Mouse (Mus musculus) lung, embryonic 14.5 days (tissue): Measurements from ENCODE around the gene Coro2a. TPM values are rescaled to one million over a fixed set of nuclear protein-coding genes. Genes with fewer than 3 reads are reported as not detected.
A peak's percentile ranks its signal among the peaks of the same experiment; 100 is the strongest.

Experiments used
- ATAC-seq: fragments of 200-750 bp; cut with Nextera tagmentation; 2 replicates; pipeline ENCODE4 v1.8.0; 2017; ENCODE audit warnings: mild to moderate bottlenecking, moderate TSS enrichment, moderate library complexity; ENCODE audit not compliant: insufficient read depth
- DNase-seq: peaks from one replicate; pipeline ENCODE4 v3.0.0-alpha.2; 2015
- H3K27ac ChIP-seq: fragments of 300-500 bp; sonication (generic); 2 replicates; pipeline ENCODE4 v1.5.1; 2014; ENCODE audit warnings: low read depth, mild to moderate bottlenecking, moderate library complexity
- H3K27me3 ChIP-seq: fragments of 300-500 bp; sonication (generic); 2 replicates; pipeline ENCODE4 v1.6.1; 2014; ENCODE audit warnings: low read length, control low read depth; ENCODE audit not compliant: insufficient read depth
- H3K36me3 ChIP-seq: fragments of 300-500 bp; sonication (generic); 2 replicates; pipeline ENCODE4 v1.6.1; 2014; ENCODE audit warnings: control low read depth; ENCODE audit not compliant: insufficient read depth
- H3K4me1 ChIP-seq: fragments of 300-500 bp; sonication (generic); 2 replicates; pipeline ENCODE4 v1.6.1; 2014; ENCODE audit warnings: antibody characterized with exemption, control low read depth; ENCODE audit not compliant: insufficient read depth
- H3K4me2 ChIP-seq: fragments of 300-500 bp; sonication (generic); 2 replicates; pipeline ENCODE4 v1.6.1; 2014; ENCODE audit warnings: mild to moderate bottlenecking
- H3K4me3 ChIP-seq: fragments of 300-500 bp; sonication (generic); 2 replicates; pipeline ENCODE4 v1.5.1; 2014; ENCODE audit warnings: low read depth, low read length
- H3K9ac ChIP-seq: fragments of 300-500 bp; sonication (generic); 2 replicates; pipeline ENCODE4 v1.6.1; 2014
- H3K9me3 ChIP-seq: fragments of 300-500 bp; sonication (generic); 2 replicates; pipeline ENCODE4 v1.6.1; 2016; ENCODE audit warnings: low read depth, low read length, control low read depth
- CTCF ChIP-seq: IDR thresholded peaks from 2 replicates; pipeline ENCODE4 v1.5.1; 2016; ENCODE audit warnings: antibody characterized with exemption, low read depth
- WGBS: fragments of 180-500 bp; shearing (Covaris S2); extraction: QIAGEN DNeasy Blood & Tissue Kit; methylation state at CpG from one replicate; pipeline ENCODE4 v1.1.7; 2014; 5-methylcytosine and 5-hydroxymethylcytosine counted together
- polyA plus RNA-seq: library from polyadenylated mRNA; unstranded; fragments of >200 nt; fragmentation: Nextera tagmentation; extraction: Ambion mirVana; gene quantifications from 2 replicates; pipeline ENCODE4 v1.2.1, GENCODE M21; 2014

Gene Coro2a
- polyA plus RNA-seq, 1 experiment from 2014 or later = 3.3 TPM

DNA sequence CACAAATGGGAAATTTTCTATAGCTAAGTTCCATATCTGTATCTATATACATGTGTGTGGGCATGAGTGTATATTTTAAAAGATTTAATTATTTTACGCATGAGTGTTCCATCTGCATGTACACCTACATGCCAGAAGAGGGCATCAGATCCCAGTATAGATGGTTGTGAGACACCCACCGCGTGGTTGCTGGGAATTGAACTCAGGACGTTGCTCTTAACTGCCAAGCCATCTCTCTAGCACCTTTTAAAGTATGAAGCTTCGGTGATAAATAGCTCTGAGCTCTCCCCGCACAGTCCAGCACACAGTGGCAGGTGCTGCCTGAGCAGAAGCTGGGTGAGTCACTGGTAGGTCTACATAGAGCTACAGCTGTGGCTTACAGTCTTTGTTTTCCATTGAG lies 15.4 kb upstream of the Coro2a start:
- H3K4me1 ChIP-seq = no peaks in the 10 kb centered on the region
- no peak overlapping the region for H3K4me2 ChIP-seq
- no peak overlapping the region for H3K27ac ChIP-seq
- 60% methylated on average over 6 of the region's 6 CpGs for WGBS
- no peak overlapping the region for H3K4me3 ChIP-seq
- H3K36me3 ChIP-seq = no peaks in the 10 kb centered on the region
- TF ChIP-seq CTCF = peak; percentile 47
- ATAC-seq (no peak), DNase-seq (peak; percentile 15)
- no peaks in the 10 kb centered on the region for H3K27me3 ChIP-seq
- H3K9ac ChIP-seq = no peak overlapping the region
- no peaks in the 10 kb centered on the region for H3K9me3 ChIP-seq

DNA sequence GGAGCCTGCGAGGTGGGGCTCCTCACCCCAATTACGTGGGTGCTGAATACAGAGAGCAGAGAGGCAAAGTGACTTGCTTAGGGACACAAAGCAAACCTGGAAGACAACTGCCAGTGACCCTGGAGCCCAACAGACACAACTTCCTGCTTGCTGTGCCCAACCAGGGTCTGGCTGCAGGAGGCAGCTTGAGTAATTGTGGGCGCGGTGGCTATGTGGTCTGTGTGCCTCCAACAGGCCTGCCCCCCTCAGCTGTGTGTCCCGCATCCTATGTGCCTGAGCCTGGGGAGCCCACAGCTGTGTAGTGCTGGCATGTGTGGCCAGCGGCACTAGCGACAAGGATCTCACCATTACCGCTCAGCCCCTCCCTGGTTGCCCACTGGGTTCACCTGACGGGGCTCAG lies 12.6 kb upstream of the Coro2a start:
- 66% methylated on average over 9 of the region's 9 CpGs for whole genome bisulfite sequencing
- DNase-seq (no peak), ATAC-seq (no peak)
- H3K4me3 ChIP-seq = no peak overlapping the region
- H3K9ac ChIP-seq = no peak overlapping the region
- no peaks in the 10 kb centered on the region for H3K9me3 ChIP-seq
- no peaks in the 10 kb centered on the region for H3K27me3 ChIP-seq
- TF ChIP-seq CTCF = no peak
- H3K4me2 ChIP-seq = no peak overlapping the region
- no peaks in the 10 kb centered on the region for H3K4me1 ChIP-seq
- no peak overlapping the region for H3K27ac ChIP-seq
- no peaks in the 10 kb centered on the region for H3K36me3 ChIP-seq

DNA sequence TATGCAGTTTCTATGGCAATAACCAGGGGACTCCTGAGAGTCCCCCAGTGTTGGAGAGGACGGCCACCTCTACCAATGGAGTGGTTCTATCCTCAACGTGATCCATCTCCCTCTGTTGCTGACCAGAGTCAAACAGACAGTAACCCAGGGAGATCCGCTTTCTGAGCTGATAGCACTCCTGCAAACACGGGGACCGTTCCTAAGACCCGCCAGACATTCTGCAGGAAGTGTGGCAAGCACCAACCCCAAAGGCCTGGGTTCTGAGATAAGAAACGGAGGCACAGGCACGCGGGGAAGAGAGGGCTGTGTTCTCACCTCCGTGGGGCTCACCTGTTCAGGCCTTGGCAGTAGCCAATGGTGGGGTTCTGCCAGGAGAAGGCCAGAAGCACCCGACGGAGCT lies 11.6 kb upstream of the Coro2a start:
- no peaks in the 10 kb centered on the region for H3K9me3 ChIP-seq
- H3K27ac ChIP-seq = no peak overlapping the region
- no peak overlapping the region for H3K4me2 ChIP-seq
- no peaks in the 10 kb centered on the region for H3K4me1 ChIP-seq
- TF ChIP-seq CTCF = no peak
- no peaks in the 10 kb centered on the region for H3K27me3 ChIP-seq
- ATAC-seq = no peak
- WGBS = 56% methylated on average over 12 of the region's 12 CpGs
- no peak overlapping the region for H3K9ac ChIP-seq
- H3K4me3 ChIP-seq = no peak overlapping the region
- no peak for DNase-seq
- no peaks in the 10 kb centered on the region for H3K36me3 ChIP-seq

DNA sequence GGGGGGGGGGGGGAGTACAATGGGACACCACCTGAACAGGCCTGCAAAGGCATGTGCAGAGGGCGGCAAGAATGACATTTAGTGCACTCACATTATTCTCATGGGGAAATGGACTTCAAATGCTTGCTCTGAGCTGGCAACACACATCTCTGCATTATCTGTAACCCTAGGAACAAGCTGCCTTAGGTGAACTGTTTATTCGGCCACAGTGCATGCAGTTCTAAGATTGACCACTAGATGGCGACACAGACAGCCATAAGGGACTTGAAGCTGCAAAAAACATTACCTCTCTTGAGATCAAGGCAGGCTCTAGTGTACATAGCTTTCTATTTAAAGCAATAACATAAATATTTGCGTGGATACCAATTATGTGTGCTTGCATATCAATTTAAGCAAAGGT lies 9.2 kb upstream of the Coro2a start:
- ATAC-seq = peak; percentile 60; the same call in 1 of the 2 replicates
- peak; percentile 96 for DNase-seq
- H3K4me2 ChIP-seq = no peak overlapping the region

DNA sequence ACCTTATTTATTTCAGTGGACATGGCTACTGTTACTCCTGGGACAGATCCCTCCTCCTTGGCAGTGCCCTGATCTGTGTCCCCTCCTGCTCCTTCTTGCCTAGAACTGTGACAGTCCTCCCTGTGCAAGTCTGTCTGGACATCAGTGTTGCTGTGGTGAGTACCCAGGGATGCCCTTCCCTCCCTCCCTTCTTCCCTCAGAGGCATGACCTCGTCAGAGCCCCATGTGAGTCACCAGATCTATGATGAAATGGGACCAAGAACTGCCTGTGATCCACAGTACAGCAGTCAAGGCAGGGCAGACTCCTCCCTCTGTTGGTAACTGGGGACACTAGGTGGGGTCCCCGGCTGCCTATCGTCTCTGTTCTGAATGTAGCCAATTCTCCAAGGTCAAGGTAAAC lies 5.6 kb upstream of the Coro2a start:
- ATAC-seq (no peak), DNase-seq (no peak)
- Histone ChIP-seq H3K27me3 (peaks cover 7% of the 10 kb centered on the region; the same call in 1 of the 2 replicates), H3K4me2 (no peak overlapping the region), H3K9me3 (no peaks in the 10 kb centered on the region), H3K4me1 (no peaks in the 10 kb centered on the region), H3K9ac (no peak overlapping the region), H3K4me3 (no peak overlapping the region), H3K27ac (no peak overlapping the region), H3K36me3 (no peaks in the 10 kb centered on the region)
- TF ChIP-seq CTCF = no peak
- 78% methylated on average over 3 of the region's 3 CpGs for WGBS

More for the DNA sequence above, 9.2 kb upstream of the Coro2a start:
- H3K4me1 ChIP-seq = no peaks in the 10 kb centered on the region
- no peaks in the 10 kb centered on the region for H3K9me3 ChIP-seq
- H3K36me3 ChIP-seq = no peaks in the 10 kb centered on the region
- no peak overlapping the region for H3K9ac ChIP-seq
- H3K27me3 ChIP-seq = no peaks in the 10 kb centered on the region
- TF ChIP-seq CTCF = peak; percentile 99
- 2% methylated on average over 4 of the region's 4 CpGs for WGBS
- no peak overlapping the region for H3K4me3 ChIP-seq
- H3K27ac ChIP-seq = no peak overlapping the region

DNA sequence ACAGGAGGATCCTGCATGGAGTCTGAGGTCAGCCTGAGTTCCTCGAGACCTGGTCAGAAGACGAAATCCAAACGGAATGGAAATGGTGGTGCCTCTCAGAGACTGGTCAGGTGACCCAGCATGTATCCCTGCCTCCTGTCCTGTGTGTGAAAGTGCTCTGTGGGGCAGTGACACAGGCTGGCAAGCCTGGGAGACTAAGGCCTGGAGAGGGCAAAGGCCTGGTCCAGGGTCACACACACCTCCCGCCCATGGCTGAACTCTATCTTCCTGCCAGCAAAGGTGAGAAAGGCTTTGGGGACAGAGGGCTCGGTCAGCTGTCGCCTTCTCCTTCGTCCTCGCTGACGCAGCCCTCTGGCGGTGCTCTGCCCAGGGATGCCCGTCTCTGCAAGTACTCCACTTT lies 3.4 kb upstream of the Coro2a start:
- H3K27ac ChIP-seq = no peak overlapping the region
- H3K4me1 ChIP-seq = no peaks in the 10 kb centered on the region
- no peak overlapping the region for H3K4me3 ChIP-seq
- 44% methylated on average over 11 of the region's 11 CpGs for WGBS
- ATAC-seq (no peak), DNase-seq (no peak)
- no peak overlapping the region for H3K4me2 ChIP-seq
- no peaks in the 10 kb centered on the region for H3K9me3 ChIP-seq
- H3K9ac ChIP-seq = no peak overlapping the region
- peaks cover 24% of the 10 kb centered on the region for H3K27me3 ChIP-seq
- TF ChIP-seq CTCF = no peak
- H3K36me3 ChIP-seq = no peaks in the 10 kb centered on the region

DNA sequence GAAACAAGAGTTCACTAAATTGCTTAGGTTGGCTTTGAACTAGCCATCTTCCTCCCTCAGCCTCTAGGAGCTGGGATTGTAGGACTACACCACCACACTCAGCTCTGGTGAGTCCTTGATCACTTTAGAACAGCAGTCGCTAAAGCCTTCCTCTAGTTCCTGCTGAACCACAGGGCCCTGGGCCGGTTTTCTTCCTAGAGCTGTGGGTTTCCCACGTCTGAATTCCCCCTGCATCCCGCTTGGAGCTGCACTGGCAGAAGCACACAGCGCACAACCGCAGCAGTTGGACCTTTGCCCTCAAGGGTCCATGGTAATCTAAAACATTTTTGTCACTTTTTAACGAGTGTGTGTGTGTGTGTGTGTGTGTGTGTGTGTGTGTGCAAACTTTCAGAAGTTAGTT lies 702 bp upstream of the Coro2a start:
- no peak for TF ChIP-seq CTCF
- no peak overlapping the region for H3K4me2 ChIP-seq
- no peaks in the 10 kb centered on the region for H3K9me3 ChIP-seq
- no peak overlapping the region for H3K9ac ChIP-seq
- no peak overlapping the region for H3K27ac ChIP-seq
- no peaks in the 10 kb centered on the region for H3K4me1 ChIP-seq
- no peak overlapping the region for H3K4me3 ChIP-seq
- no peaks in the 10 kb centered on the region for H3K36me3 ChIP-seq
- no peak for ATAC-seq
- peaks cover 33% of the 10 kb centered on the region for H3K27me3 ChIP-seq
- WGBS = 51% methylated on average over 7 of the region's 7 CpGs
- no peak for DNase-seq

DNA sequence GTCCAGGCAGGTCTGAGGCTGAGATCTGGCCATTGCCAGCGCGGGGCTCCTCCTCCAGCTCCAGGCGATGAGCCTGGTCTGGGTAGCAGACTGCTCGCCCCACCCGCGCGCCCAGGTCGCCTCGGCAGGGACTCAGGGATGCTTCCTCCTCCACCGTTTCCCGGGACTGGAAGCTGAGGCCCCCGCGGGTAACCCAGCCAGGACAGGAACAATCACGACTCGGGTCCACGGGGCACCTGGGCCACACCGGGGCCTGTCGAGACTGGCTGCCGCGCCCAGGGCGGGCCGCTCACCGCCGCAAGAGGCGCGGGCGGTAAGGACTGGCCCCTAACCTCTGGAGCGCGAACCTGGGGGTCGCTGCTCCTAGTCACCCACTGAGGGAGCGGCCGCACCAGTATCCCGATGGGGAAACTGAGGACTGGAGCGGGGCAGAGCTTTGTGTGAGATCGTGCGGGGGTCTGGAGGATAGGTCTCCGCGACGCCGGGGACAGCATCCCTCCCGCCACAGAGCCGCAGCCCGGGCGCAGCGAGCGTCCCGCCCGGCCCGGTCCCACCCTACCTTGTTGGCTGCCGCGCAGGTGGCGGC lies 651 bp downstream of the Coro2a start:
- Histone ChIP-seq H3K9ac (peak overlapping the region; percentile 52), H3K27ac (no peak overlapping the region), H3K4me2 (peak overlapping the region; percentile 98), H3K4me1 (no peaks in the 10 kb centered on the region), H3K9me3 (no peaks in the 10 kb centered on the region), H3K4me3 (peak overlapping the region; percentile 52), H3K36me3 (no peaks in the 10 kb centered on the region), H3K27me3 (peaks cover 35% of the 10 kb centered on the region)
- no peak for TF ChIP-seq CTCF
- WGBS = under 1% methylated on average over 40 of the region's 52 CpGs
- DNase-seq (peak; percentile 11), ATAC-seq (peak; percentile 18; the same call in 1 of the 2 replicates)
